Mouse (Mus musculus) retina, adult 2 months (tissue): ENCODE measurements around the gene Gm8068.
"Not testable (repeated sequence)": the region's sequence is repeated elsewhere in the genome, so short reads cannot be mapped to it uniquely, and the experiment has no call there.

ENCODE experiments used
- DNase-seq: peaks from one replicate; pipeline ENCODE4 v3.0.0-alpha.2; 2012; ENCODE audit warnings: low read depth, low spot score

The Gm8068 gene

DNA sequence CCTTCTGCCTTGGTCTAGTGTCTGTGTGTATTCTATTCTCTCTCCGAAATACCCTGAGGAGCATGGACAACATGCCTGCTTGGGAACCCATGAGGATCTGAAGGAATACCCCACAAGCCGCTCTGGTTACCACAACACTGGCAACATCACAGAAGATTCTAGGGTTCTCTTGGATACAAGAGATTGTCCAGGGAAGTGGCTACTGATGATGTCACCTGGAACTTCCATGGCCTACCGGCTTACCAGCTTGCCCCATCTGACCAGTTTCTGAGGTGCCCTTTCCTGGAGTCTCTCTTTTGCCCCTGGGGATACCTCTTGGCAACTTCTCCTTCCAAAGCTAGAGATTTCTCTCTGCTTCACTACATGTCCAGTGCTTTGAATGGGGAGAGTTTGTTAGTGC, at the start of gene Gm8068:
Gene Gm8068, minus strand, starts transcription at position 101 of the 400 bp plus-strand sequence.
- DNase-seq, result not testable (repeated sequence)

DNA sequence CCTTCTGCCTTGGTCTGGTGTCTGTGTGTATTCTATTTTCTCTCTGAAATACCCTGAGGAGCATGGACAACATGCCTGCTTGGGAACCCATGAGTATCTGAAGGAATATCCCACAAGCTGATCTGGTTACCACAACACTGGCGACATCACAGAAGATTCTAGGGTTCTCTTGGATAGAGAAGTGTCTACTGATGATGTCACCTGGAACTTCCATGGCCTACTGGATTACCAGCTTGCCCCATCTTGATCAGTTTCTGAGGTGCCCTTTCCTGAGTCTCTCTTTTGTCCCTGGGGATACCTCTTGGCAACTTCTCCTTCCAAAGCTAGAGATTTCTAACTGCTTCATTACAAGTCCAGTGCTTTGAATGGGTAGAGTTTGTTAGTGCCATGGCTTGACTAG, 48.8 kb upstream of the Gm8068 start, which contains the start of gene Gm7929:
Gene Gm7929, minus strand, starts transcription at position 101 of the 400 bp plus-strand sequence.
- not testable (repeated sequence) for DNase-seq

DNA sequence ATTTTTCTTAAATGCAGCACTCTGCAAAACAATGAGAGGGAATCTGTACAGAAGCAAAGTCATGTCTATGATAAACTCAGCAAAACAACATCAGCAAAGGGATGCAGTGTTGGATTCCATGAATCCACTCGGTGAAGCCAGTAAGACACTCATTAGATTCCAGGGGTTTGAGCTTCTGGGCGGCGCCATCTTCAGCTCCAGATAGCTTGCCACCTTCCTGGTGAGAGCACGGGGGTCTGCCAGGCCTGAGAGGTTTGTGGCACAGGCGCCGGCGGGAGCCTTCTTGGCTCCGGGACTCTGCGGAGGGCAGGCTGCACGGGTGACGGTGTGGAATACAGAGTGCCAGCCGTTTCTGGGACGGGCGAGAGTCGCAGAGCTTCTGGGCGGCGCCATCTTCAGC, 21.8 kb upstream of the Gm8068 start:
- DNase-seq, result not testable (repeated sequence)

DNA sequence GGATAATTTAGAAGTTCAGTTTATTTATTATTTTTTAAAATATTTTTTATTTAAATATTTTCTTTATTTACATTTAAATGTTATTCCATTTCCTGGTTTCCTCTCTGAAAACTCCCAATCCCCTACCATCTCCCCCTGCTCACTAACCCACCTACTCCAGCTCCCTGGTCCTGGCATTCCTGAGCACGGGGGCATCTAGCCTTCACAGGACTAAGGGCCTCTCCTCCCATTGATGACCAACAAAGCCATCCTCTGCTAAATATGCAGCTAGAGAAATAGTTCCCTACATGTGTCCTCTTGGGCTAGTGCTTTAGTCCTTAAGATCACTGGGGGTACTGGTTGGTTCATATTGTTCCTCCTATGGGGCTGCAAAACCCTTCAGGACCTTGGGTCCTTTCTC, 15.5 kb upstream of the Gm8068 start:
- DNase-seq, result not testable (repeated sequence)

DNA sequence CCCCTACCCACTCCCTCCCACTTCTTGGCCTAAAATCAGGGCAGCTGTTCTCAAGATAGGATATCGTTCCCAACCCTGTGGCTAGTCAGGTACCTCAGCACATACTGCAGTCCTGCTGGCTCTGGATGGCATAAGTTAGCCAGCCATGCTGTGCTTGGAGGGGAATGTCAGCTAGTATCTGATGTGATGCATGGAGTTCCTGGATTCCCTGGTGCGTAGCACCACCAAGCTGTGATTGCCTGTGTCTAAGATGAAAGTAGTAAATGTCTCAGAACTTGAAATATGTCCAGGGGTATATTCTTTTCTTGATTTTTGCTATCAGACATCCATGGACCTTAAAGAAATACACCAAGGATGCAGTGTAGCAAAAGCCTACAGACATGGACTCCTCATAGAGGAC, 53.5 kb downstream of the Gm8068 start:
- DNase-seq, result not testable (repeated sequence)
